Mouse (Mus musculus): ENCODE data around the gene Mki67.

DNA sequence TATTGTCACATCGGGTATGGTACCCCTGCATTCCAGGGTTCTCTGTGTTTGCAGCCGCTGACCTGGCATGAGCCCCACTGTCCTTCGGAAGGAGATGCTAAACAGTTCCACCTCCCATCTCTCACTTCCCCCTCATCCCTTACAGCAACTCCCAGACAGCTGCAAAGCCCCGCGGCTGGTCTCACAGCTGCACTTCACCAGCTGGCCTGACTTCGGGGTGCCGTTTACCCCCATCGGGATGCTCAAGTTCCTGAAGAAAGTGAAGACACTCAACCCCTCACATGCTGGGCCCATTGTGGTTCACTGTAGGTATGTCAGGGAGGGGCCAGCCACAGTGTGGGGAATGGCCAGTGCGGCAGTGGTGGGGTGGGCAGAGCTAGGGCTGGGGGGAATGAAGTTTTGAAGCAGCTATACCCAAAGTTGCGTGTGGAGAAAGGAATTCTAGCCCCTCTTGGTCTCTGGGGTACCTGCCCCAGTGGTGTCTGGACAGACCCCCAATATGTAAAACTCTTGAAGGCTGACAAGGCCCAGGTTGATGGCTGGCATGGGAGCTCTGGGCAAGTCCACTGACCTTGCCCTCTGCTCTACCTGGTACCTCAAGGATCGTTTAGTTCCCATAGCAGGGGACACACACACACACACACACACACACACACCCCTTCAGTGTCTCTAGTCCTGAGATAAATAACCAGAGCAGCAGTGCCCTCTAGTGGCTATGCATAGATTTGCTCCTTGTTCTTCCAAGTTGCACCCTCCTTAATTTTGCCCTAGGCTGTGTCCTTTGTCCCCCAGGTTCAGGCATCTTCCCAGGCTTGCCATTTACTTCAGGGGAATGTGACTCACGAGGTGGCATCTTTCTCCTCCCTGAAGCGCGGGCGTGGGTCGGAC, 47.1 kb downstream of the Mki67 start:
- TF ChIP-seq CTCF (IDR thresholded peaks at IDR 0.05; ENCODE audit: low read depth) (peak; percentile 91), EP300 (optimal IDR thresholded peaks at IDR 0.05) (no peak)

All from stomach, postnatal 0 days (tissue).